Mouse (Mus musculus): ENCODE measurements around the gene Eif4g3.

- no peak for TF ChIP-seq CTCF (IDR thresholded peaks at IDR 0.05; ENCODE audit: insufficient read depth, low read depth, low read length)
- no peak for TF ChIP-seq POLR2A (IDR thresholded peaks at IDR 0.05; ENCODE audit: insufficient read depth, low read depth, low read length)
Observed at GRCm38 (mm10) chr4:138009786-138010502, 17.1 kb downstream of the Eif4g3 start.
